Mouse (Mus musculus) testis, adult 2 months (tissue): ENCODE results near the gene Vmn1r193.

Experiments
- CTCF ChIP-seq: fragments of 200-500 bp; IDR thresholded peaks from 2 replicates; pipeline ENCODE4 v1.5.1; 2012; ENCODE audit warnings: low read depth, mild to moderate bottlenecking, inconsistent platforms, low read length, moderate library complexity; ENCODE audit not compliant: control insufficient read depth, insufficient read depth, insufficient replicate concordance
- POLR2A ChIP-seq: fragments of 200-500 bp; IDR thresholded peaks from 2 replicates; pipeline ENCODE4 v1.6.1; 2012; ENCODE audit warnings: low read depth, mild to moderate bottlenecking, inconsistent platforms, low read length, moderate library complexity; ENCODE audit not compliant: control insufficient read depth

DNA sequence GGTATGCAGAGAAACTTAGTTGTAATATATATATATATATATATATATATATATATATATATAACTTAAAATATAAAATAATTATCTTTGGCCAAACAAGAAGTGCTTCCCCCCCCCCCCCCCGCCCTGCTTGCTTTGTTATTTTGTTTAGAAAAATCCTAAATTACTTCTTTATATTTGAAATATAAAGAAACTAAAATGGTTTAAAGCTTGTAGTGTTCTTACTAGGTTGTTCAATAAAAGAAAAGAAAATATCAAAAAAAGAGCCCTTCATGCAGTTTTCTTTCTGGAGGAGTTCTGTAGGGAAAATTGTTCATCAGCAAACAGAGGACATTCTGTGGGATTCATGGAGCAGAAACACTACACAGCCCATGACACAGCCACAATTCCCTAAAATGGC lies 39.1 kb downstream of the Vmn1r193 start, which contains the start of gene Vmn1r191:
- no peak for TF ChIP-seq CTCF
- no peak for TF ChIP-seq POLR2A
